Mouse (Mus musculus): Measurements from ENCODE around the gene Ciita. TPM values are rescaled to one million over a fixed set of nuclear protein-coding genes. Genes with fewer than 3 reads are reported as not detected.

Ciita gene
- total and polyA plus RNA-seq, 3 experiments: 0.11 TPM; not detected in 2

DNA sequence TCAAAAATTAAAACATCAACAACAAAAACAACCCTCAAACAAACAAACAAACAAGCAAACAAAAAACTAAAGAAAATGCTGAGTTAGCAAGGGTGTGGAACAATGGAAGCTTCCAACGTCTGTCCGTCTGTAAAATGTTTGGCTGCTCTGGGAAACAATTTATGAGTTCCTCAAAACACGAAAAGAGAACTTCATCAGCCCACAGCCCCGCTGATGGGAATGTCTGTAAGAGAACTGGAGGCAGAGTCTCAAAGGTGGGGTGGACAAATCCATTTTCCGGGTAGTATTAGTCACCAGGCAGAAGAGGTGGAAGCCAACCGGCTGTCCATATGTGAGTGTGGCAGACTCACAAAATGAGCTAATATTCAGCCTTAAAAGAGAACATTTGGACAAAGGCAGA is 38.5 kb upstream of the Ciita start:
- Histone ChIP-seq H3K9me3 (replicated peaks) (no peaks in the 10 kb centered on the region), H3K4me3 (ENCODE audit: low read depth, low read length) (no peak overlapping the region), H3K27me3 (ENCODE audit: insufficient read depth, low read length) (peaks cover 2% of the 10 kb centered on the region; the same call in 1 of the 2 replicates), H3K36me3 (replicated peaks) (no peaks in the 10 kb centered on the region), H3K4me1 (ENCODE audit: insufficient read depth, low read depth, low read length) (no peaks in the 10 kb centered on the region)
- TF ChIP-seq TAL1 (conservative IDR thresholded peaks at IDR 0.05; ENCODE audit: low read depth, low read length): no peak
- no peak for TF ChIP-seq GATA1 (IDR thresholded peaks at IDR 0.05; ENCODE audit: borderline replicate concordance, low read length)
- no peak for TF ChIP-seq POLR2AphosphoS5 (IDR thresholded peaks at IDR 0.05; ENCODE audit: insufficient replicate concordance, low read depth, low read length)
- TF ChIP-seq CTCF (IDR thresholded peaks at IDR 0.05; ENCODE audit: low read depth, low read length): no peak
- no peak for TF ChIP-seq GATA2 (IDR thresholded peaks at IDR 0.05; ENCODE audit: borderline replicate concordance, low read depth, low read length)
- DNase-seq (ENCODE audit: low spot score): no peak
- no peak for ATAC-seq (ENCODE audit: extremely low read depth, insufficient number of reproducible peaks, low FRiP score, poor library complexity, severe bottlenecking)

DNA sequence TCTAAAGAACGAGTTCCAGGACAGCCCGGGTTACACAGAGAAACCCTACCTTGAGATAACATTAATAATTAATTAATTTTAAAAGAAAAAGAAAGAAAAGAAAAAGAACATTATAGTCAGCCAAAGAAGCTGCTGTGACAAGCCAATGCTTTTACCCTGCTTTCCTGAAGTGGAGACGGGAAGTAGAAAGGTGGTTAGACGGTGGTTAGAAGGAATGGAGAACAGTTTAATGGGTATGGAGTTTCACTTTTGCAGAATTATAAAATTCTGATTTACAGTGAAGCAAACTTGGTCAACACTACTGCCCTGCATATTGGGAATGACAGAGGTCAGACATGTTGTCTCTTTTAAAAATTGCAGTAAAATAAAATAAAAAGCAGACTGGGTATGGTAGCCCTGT is 38.1 kb upstream of the Ciita start:
- DNase-seq (ENCODE audit: low spot score) (no peak), ATAC-seq (ENCODE audit: extremely low read depth, insufficient number of reproducible peaks, low FRiP score, poor library complexity, severe bottlenecking) (no peak)
- Histone ChIP-seq H3K27me3 (ENCODE audit: insufficient read depth, low read length) (peaks cover 2% of the 10 kb centered on the region; the same call in 1 of the 2 replicates), H3K36me3 (replicated peaks) (no peaks in the 10 kb centered on the region), H3K4me1 (ENCODE audit: insufficient read depth, low read depth, low read length) (no peaks in the 10 kb centered on the region), H3K4me3 (ENCODE audit: low read depth, low read length) (no peak overlapping the region), H3K9me3 (replicated peaks) (no peaks in the 10 kb centered on the region)
- TF ChIP-seq GATA1 (IDR thresholded peaks at IDR 0.05; ENCODE audit: borderline replicate concordance, low read length): no peak
- no peak for TF ChIP-seq GATA2 (IDR thresholded peaks at IDR 0.05; ENCODE audit: borderline replicate concordance, low read depth, low read length)
- no peak for TF ChIP-seq POLR2AphosphoS5 (IDR thresholded peaks at IDR 0.05; ENCODE audit: insufficient replicate concordance, low read depth, low read length)
- TF ChIP-seq TAL1 (conservative IDR thresholded peaks at IDR 0.05; ENCODE audit: low read depth, low read length): no peak
- no peak for TF ChIP-seq CTCF (IDR thresholded peaks at IDR 0.05; ENCODE audit: low read depth, low read length)

DNA sequence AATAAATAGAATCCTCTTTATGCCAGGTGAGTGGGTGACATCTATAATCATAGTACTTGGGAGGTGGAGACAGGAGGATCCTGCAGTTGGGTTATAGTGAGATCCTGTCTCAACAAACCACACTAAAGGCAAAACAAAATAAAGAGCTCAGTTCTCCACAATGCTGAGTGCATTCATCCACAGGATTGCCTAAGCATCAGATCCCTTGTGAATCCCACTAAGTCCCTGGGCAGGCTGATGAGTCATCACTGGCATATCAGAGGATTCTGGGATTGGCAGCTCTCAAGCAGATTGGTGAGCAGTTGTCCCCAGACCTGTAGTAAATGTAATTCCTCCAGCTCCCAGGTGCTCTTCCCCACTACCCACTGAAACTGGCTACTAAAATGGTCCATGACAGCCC is 36.1 kb upstream of the Ciita start:
- Histone ChIP-seq H3K36me3 (replicated peaks) (no peaks in the 10 kb centered on the region), H3K4me3 (ENCODE audit: low read depth, low read length) (no peak overlapping the region), H3K4me1 (ENCODE audit: insufficient read depth, low read depth, low read length) (no peaks in the 10 kb centered on the region), H3K27me3 (ENCODE audit: insufficient read depth, low read length) (peaks cover 3% of the 10 kb centered on the region; the same call in 1 of the 2 replicates), H3K9me3 (replicated peaks) (no peaks in the 10 kb centered on the region)
- DNase-seq (ENCODE audit: low spot score) (no peak), ATAC-seq (ENCODE audit: extremely low read depth, insufficient number of reproducible peaks, low FRiP score, poor library complexity, severe bottlenecking) (no peak)
- TF ChIP-seq GATA2 (IDR thresholded peaks at IDR 0.05; ENCODE audit: borderline replicate concordance, low read depth, low read length) (no peak), TAL1 (conservative IDR thresholded peaks at IDR 0.05; ENCODE audit: low read depth, low read length) (no peak), POLR2AphosphoS5 (IDR thresholded peaks at IDR 0.05; ENCODE audit: insufficient replicate concordance, low read depth, low read length) (no peak), CTCF (IDR thresholded peaks at IDR 0.05; ENCODE audit: low read depth, low read length) (no peak), GATA1 (IDR thresholded peaks at IDR 0.05; ENCODE audit: borderline replicate concordance, low read length) (no peak)

DNA sequence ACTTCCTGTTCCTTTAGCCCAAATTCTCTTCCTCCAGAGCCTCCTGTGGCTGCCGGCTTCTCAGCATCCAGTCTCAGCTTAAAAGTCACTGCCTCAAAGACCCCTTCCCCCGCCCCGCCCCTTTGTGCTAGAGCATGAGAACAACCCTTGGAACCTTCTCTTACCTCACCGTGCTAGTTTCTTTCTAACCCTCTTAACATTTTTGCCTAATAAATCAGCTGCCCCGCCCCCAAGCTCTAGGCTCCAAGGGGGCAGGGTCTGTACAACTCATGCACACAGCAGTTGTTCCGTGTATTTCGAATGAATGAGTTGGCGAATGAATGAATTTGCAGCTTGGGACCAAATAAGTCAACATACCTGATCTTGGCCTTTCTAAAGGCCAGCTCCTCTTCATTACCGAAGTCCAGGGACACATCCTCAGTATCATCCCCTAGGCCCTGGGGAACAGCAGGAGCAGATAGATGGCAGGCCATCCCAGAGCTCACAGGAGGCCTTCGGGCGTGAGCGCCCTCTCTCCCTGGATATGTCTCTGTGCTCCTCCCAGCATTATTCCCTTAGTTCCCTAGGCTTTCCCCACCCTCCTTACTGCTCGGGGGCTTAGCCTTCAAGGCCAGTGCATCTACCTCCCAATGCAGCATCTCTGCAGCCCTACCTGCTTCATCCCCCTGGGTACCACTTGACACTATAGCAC is 33.1 kb upstream of the Ciita start:
- no peak for TF ChIP-seq GATA2 (IDR thresholded peaks at IDR 0.05; ENCODE audit: borderline replicate concordance, low read depth, low read length)
- TF ChIP-seq POLR2AphosphoS5 (IDR thresholded peaks at IDR 0.05; ENCODE audit: insufficient replicate concordance, low read depth, low read length): no peak
- TF ChIP-seq GATA1 (IDR thresholded peaks at IDR 0.05; ENCODE audit: borderline replicate concordance, low read length): no peak
- TF ChIP-seq TAL1 (conservative IDR thresholded peaks at IDR 0.05; ENCODE audit: low read depth, low read length): no peak
- TF ChIP-seq CTCF (IDR thresholded peaks at IDR 0.05; ENCODE audit: low read depth, low read length): no peak
- Histone ChIP-seq H3K36me3 (replicated peaks) (no peaks in the 10 kb centered on the region), H3K9me3 (replicated peaks) (no peaks in the 10 kb centered on the region), H3K4me1 (ENCODE audit: insufficient read depth, low read depth, low read length) (no peaks in the 10 kb centered on the region), H3K4me3 (ENCODE audit: low read depth, low read length) (no peak overlapping the region), H3K27me3 (ENCODE audit: insufficient read depth, low read length) (peaks cover 9% of the 10 kb centered on the region)
- ATAC-seq (ENCODE audit: extremely low read depth, insufficient number of reproducible peaks, low FRiP score, poor library complexity, severe bottlenecking) (no peak), DNase-seq (ENCODE audit: low spot score) (no peak)

DNA sequence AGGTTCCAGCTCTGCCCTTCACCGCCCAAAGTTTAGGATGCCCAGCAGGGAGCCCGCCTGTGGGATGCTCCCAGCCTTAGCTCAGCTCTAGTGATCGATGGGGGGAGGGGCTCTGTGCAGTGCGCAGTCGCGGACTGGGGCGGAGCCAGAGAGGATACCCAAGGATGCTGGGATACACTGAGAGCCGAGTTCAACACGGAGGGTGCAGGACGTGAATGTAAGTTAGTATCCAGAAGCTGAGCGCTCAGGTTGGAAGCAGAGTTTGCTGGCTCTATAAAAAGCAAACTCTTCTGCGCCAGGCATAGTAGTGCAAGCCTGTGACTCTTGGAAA is 32.6 kb upstream of the Ciita start, which contains the start of gene Tvp23a:
Tvp23a (minus strand) TSS at position 99 of the 331 bp plus-strand sequence.
- Histone ChIP-seq H3K4me3 (ENCODE audit: low read depth, low read length) (no peak within 1 kb of the TSS), H3K9me3 (replicated peaks) (no peaks in the 10 kb centered on the region), H3K4me1 (ENCODE audit: insufficient read depth, low read depth, low read length) (no peaks in the 10 kb centered on the region), H3K27me3 (ENCODE audit: insufficient read depth, low read length) (peaks cover 9% of the 10 kb centered on the region), H3K36me3 (replicated peaks) (no peaks in the 10 kb centered on the region)
- ATAC-seq (ENCODE audit: extremely low read depth, insufficient number of reproducible peaks, low FRiP score, poor library complexity, severe bottlenecking): no peak
- DNase-seq (ENCODE audit: low spot score): no peak
- no peak for TF ChIP-seq GATA1 (IDR thresholded peaks at IDR 0.05; ENCODE audit: borderline replicate concordance, low read length)
- TF ChIP-seq GATA2 (IDR thresholded peaks at IDR 0.05; ENCODE audit: borderline replicate concordance, low read depth, low read length): no peak
- no peak for TF ChIP-seq CTCF (IDR thresholded peaks at IDR 0.05; ENCODE audit: low read depth, low read length)
- no peak for TF ChIP-seq TAL1 (conservative IDR thresholded peaks at IDR 0.05; ENCODE audit: low read depth, low read length)
- no peak for TF ChIP-seq POLR2AphosphoS5 (IDR thresholded peaks at IDR 0.05; ENCODE audit: insufficient replicate concordance, low read depth, low read length)

DNA sequence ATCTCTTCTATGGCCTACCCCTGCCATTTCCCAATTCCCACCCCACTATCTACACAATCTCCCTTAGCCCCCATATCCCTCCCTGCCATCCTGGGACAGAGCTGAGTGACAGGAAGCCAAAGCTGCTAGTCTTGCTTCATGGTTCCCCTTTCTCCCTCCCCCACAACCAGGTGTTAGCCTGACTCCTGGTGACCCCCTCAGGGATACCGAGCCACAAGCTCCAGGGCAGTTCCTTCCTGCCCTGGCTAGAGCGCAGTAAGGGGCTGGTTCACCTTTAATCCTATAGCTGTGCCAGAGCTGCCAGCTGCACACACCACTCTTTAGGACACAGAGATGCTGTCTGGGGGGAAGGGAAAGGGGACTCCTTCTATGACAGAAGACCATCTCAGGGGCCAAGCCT is 32.1 kb upstream of the Ciita start:
- ATAC-seq (ENCODE audit: extremely low read depth, insufficient number of reproducible peaks, low FRiP score, poor library complexity, severe bottlenecking) (no peak), DNase-seq (ENCODE audit: low spot score) (no peak)
- Histone ChIP-seq H3K4me1 (ENCODE audit: insufficient read depth, low read depth, low read length) (no peaks in the 10 kb centered on the region), H3K27me3 (ENCODE audit: insufficient read depth, low read length) (peaks cover 14% of the 10 kb centered on the region), H3K4me3 (ENCODE audit: low read depth, low read length) (no peak overlapping the region), H3K9me3 (replicated peaks) (no peaks in the 10 kb centered on the region), H3K36me3 (replicated peaks) (no peaks in the 10 kb centered on the region)
- TF ChIP-seq GATA2 (IDR thresholded peaks at IDR 0.05; ENCODE audit: borderline replicate concordance, low read depth, low read length): no peak
